26 mouse cellular contexts compared by ENCODE assay signal in the genomic region with DNA sequence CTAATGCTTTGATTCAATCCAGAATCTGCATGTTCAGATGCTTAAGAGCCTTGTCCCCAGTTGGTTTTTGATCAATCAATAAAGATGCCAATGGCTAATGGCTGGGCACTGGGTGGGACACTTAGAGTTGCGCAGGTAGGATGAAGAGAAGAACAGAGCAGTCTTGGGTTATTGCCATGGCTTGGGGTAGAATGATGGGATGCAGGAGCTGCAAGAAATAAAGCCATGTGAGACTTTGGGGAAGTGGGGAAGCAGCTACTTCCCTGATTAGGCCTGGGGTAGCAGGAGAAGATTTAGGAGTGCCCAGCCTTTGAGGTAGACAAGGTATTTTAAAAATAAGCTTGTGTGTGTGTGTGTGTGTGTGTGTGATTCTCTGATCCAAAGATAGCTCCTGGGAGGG. TPM values are rescaled to one million over a fixed set of nuclear protein-coding genes. Genes with fewer than 3 reads are reported as not detected.
DNase-seq lines count a peak whose midpoint lies in the region; TF ChIP-seq lines count a peak whose summit lies in the region.
"Had no signal": no experiment of that assay in that cellular context is flagged by ENCODE, and none has a peak within 500 bp of the region (broad histone marks: within the 10 kb centered on the region; RNA-seq: fewer than 3 reads in every experiment).

No protein-coding gene starts in this region.

- TF ChIP-seq CTCF in thymus, adult 2 months (IDR thresholded peaks at IDR 0.05; ENCODE audit: borderline replicate concordance, control insufficient read depth, extremely low read depth, insufficient read depth, low read length, poor library complexity) = no peak

- no peaks in the 10 kb centered on the region for H3K4me1 ChIP-seq in heart, embryonic 10.5 days
- no peaks in the 10 kb centered on the region for H3K4me1 ChIP-seq in limb, embryonic 10.5 days
- no peaks in the 10 kb centered on the region for H3K4me1 ChIP-seq in thymus, adult 2 months (replicated peaks; ENCODE audit: control insufficient read depth, insufficient read depth, low read length)

- no peak for TF ChIP-seq POLR2A in thymus, adult 2 months (IDR thresholded peaks at IDR 0.05; ENCODE audit: control insufficient read depth, extremely low read depth, insufficient read depth, low read length, poor library complexity)

- H3K36me3 ChIP-seq in heart, embryonic 10.5 days = no peaks in the 10 kb centered on the region
- no peaks in the 10 kb centered on the region for H3K36me3 ChIP-seq in limb, embryonic 10.5 days
- no peaks in the 10 kb centered on the region for H3K36me3 ChIP-seq in thymus, adult 2 months (ENCODE audit: control insufficient read depth, insufficient read depth, low read length)
- H3K36me3 ChIP-seq: G1E had no signal

- H3K4me3 ChIP-seq in heart, embryonic 10.5 days = no peak overlapping the region
- no peak overlapping the region for H3K4me3 ChIP-seq in limb, embryonic 10.5 days
- H3K4me3 ChIP-seq in thymus, adult 2 months (ENCODE audit: control insufficient read depth, insufficient read depth, low read length) = no peak overlapping the region

- H3K27ac ChIP-seq in heart, embryonic 10.5 days = no peak overlapping the region
- H3K27ac ChIP-seq in limb, embryonic 10.5 days = no peak overlapping the region
- no peak overlapping the region for H3K27ac ChIP-seq in thymus, adult 2 months (ENCODE audit: control insufficient read depth, insufficient read depth, low read length)

- H3K9me3 ChIP-seq in heart, embryonic 10.5 days = no peaks in the 10 kb centered on the region
- H3K9me3 ChIP-seq in limb, embryonic 10.5 days (replicated peaks) = no peaks in the 10 kb centered on the region
- H3K9me3 ChIP-seq: G1E had no signal

- 85% methylated on average over 1 of the region's 1 CpGs for WGBS in heart, embryonic 10.5 days
- WGBS in limb, embryonic 10.5 days = 80% methylated on average over 1 of the region's 1 CpGs
- WGBS in thymus, adult 2 months = 98% methylated on average over 1 of the region's 1 CpGs

- intact Hi-C loops in heart, postnatal 36 days (cut with DNase I) = no loop called here

- no peaks in the 10 kb centered on the region; the same call in 1 of the 2 replicates for H3K27me3 ChIP-seq in heart, embryonic 10.5 days (ENCODE audit: insufficient read depth, poor library complexity, severe bottlenecking)
- H3K27me3 ChIP-seq in limb, embryonic 10.5 days (ENCODE audit: low read depth, poor library complexity, severe bottlenecking) = no peaks in the 10 kb centered on the region
- no peaks in the 10 kb centered on the region for H3K27me3 ChIP-seq in thymus, adult 2 months (ENCODE audit: control insufficient read depth, insufficient read depth, low read length)
- H3K27me3 ChIP-seq: CH12.LX had no signal

- DNase-seq in heart, adult 11 months = peak; percentile 61
- DNase-seq in heart, adult 18-20 months = no peak
- DNase-seq in heart, embryonic 10.5 days (ENCODE audit: low spot score) = peak; percentile 53
- DNase-seq in heart, postnatal 36 days = no peak
- peak; percentile 8 for DNase-seq in limb, embryonic 10.5 days (ENCODE audit: low spot score)
- DNase-seq in thymus, adult 2 months = no peak
- DNase-seq: adrenal gland, adult 2 months; adrenal gland, adult 8-10 months; adrenal gland, postnatal 10 days; adrenal gland, postnatal 14 days; adrenal gland, postnatal 25 days; adrenal gland, postnatal 36 days; B cell, adult 2 months; cerebellum, adult 11 months; cerebellum, adult 11-12 months; cerebellum, adult 18-20 months had no signal

RNA-seq across cellular contexts. Expression of gene Lap3, which starts 13.1 kb away (rescaled TPM):
- total RNA-seq in heart, adult 18-20 months (2021) = 100 to 1,000 TPM; 115 to 134 TPM
- 96.1 and 96.5 TPM in 2 replicates for polyA plus RNA-seq in heart, embryonic 10.5 days (2016; fragmentation: Nextera tagmentation; extraction: Ambion mirVana)
- 100 to 1,000 TPM in 1 of 2 experiments, 10 to 100 TPM in 1; 95.5 to 116 TPM for total RNA-seq in heart, postnatal 36 days (2021)
- 103 and 121 TPM in 2 replicates for polyA plus RNA-seq in limb, embryonic 10.5 days (2016; fragmentation: Nextera tagmentation; extraction: Ambion mirVana)
- 14.5 and 14.9 TPM in 2 replicates for polyA plus RNA-seq in thymus, adult 2 months (2012; rRNA removed)

RNA-seq across cellular contexts. Expression of gene Clrn2, which starts 26.5 kb away (rescaled TPM):
- not detected for total RNA-seq in heart, adult 18-20 months (2021)
- polyA plus RNA-seq in heart, embryonic 10.5 days (2016; fragmentation: Nextera tagmentation; extraction: Ambion mirVana) = not detected in 2 replicates
- total RNA-seq in heart, postnatal 36 days (2021) = not detected
- polyA plus RNA-seq in limb, embryonic 10.5 days (2016; fragmentation: Nextera tagmentation; extraction: Ambion mirVana) = not detected in 2 replicates
- polyA plus RNA-seq in thymus, adult 2 months (2012; rRNA removed) = not detected in 2 replicates
- total RNA-seq: adrenal gland, adult 18-20 months; adrenal gland, adult 2 months; adrenal gland, adult 8-10 months; adrenal gland, postnatal 10 days; adrenal gland, postnatal 14 days; adrenal gland, postnatal 25 days; adrenal gland, postnatal 36 days; adrenal gland, postnatal 4 days; CH12.LX; ES-E14; MEL had no signal
- polyA plus RNA-seq: activated CD4-positive, CD25-positive, alpha-beta regulatory T cell, adult 4 months; adrenal gland, adult 2 months; C2C12; CD4-positive, CD25-positive, alpha-beta regulatory T cell, adult 4 months; G1E; Patski had no signal

RNA-seq across cellular contexts. Expression of gene Qdpr, which starts 30.0 kb away (rescaled TPM):
- total RNA-seq in heart, adult 18-20 months (2021) = 10 to 100 TPM; 90.5 to 92.1 TPM
- 110 and 116 TPM in 2 replicates for polyA plus RNA-seq in heart, embryonic 10.5 days (2016; fragmentation: Nextera tagmentation; extraction: Ambion mirVana)
- total RNA-seq in heart, postnatal 36 days (2021) = 10 to 100 TPM; 80.7 to 82.9 TPM
- 129 and 133 TPM in 2 replicates for polyA plus RNA-seq in limb, embryonic 10.5 days (2016; fragmentation: Nextera tagmentation; extraction: Ambion mirVana)
- polyA plus RNA-seq in thymus, adult 2 months (2012; rRNA removed) = 52.3 and 54.3 TPM in 2 replicates

RNA-seq across cellular contexts. Expression of gene Med28, which starts 40.0 kb away (rescaled TPM):
- 10 to 100 TPM; 56.7 to 61.3 TPM for total RNA-seq in heart, adult 18-20 months (2021)
- polyA plus RNA-seq in heart, embryonic 10.5 days (2016; fragmentation: Nextera tagmentation; extraction: Ambion mirVana) = 229 and 242 TPM in 2 replicates
- total RNA-seq in heart, postnatal 36 days (2021) = 10 to 100 TPM; 55.0 TPM
- polyA plus RNA-seq in limb, embryonic 10.5 days (2016; fragmentation: Nextera tagmentation; extraction: Ambion mirVana) = 314 and 323 TPM in 2 replicates
- 108 and 125 TPM in 2 replicates for polyA plus RNA-seq in thymus, adult 2 months (2012; rRNA removed)

Comparison
In these comparisons a context has a peak if more than half of its experiments do, and no peak if none do; other contexts are left out.
1. DNase-seq: peak in heart, adult 11 months (single experiment), heart, embryonic 10.5 days (single experiment) and limb, embryonic 10.5 days (single experiment); none in heart, adult 18-20 months (0 of 2), heart, postnatal 36 days (0 of 2) and thymus, adult 2 months (single experiment).